Mouse (Mus musculus): ENCODE results near the gene Zfp113. TPM values are rescaled to one million over a fixed set of nuclear protein-coding genes. Genes with fewer than 3 reads are reported as not detected.

Zfp113 gene
- polyA plus RNA-seq, 1 experiment from 2014 or later, result 10.0 TPM

DNA sequence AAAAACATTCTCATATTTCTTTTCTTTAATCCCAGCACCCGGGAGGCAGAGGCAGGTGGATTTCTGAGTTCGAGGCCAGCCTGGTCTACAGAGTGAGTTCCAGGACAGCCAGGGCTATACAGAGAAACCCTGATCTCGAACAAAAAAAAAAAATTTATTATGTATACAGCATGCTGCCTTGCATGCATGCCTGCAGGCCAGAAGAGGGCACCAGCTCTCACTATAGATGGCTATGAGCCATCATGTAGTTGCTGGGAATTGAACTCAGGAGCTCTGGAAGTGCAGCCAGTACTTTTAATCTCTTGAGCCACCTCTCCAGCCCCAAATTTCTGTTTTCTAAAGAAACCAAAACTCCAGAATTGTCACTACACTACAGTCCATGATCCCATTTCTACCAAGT lies 65.3 kb downstream of the Zfp113 start:
- H3K27me3 ChIP-seq (ENCODE audit: control insufficient read depth, insufficient read depth, low read length), result no peaks in the 10 kb centered on the region
- H3K9me3 ChIP-seq (replicated peaks; ENCODE audit: control insufficient read depth, low read length), result no peaks in the 10 kb centered on the region
- no peak overlapping the region for H3K27ac ChIP-seq (ENCODE audit: low read depth, low read length)
- ATAC-seq (replicated peaks; ENCODE audit: insufficient number of reproducible peaks, low FRiP score, low TSS enrichment), result no peak
- no peak overlapping the region for H3K9ac ChIP-seq (ENCODE audit: low read depth, low read length)
- H3K4me1 ChIP-seq (ENCODE audit: control insufficient read depth, insufficient read depth, low read length), result no peaks in the 10 kb centered on the region
- WGBS (ENCODE audit: insufficient replicate concordance), result 80% methylated on average over 3 of the region's 3 CpGs
- H3K4me3 ChIP-seq (ENCODE audit: low read depth, low read length), result no peak overlapping the region
- H3K36me3 ChIP-seq (ENCODE audit: control insufficient read depth, insufficient read depth, low read length), result peaks cover 15% of the 10 kb centered on the region
- no peak overlapping the region for H3K4me2 ChIP-seq

MicroRNAs within 50 kb of the gene (microRNA counts, 519-probe panel; counts per million panel counts)
- microRNA mmu-miR-106b, result 6,282 counts per million, percentile 80 among the panel's probes with 10 or more counts
- microRNA mmu-miR-25, result 6,873 counts per million, percentile 89 among the panel's probes with 10 or more counts
- microRNA mmu-miR-93, result 6,143 counts per million, percentile 77 among the panel's probes with 10 or more counts

Small RNA genes lying within 50 kb of the gene (microRNA-seq; reads per million reads assigned to microRNA genes)
- 7,046 reads per million, percentile 95 among the genes with 10 or more reads in this experiment for gene Mir106b (ENCODE audit: borderline number of aligned reads)
- gene Mir25 (ENCODE audit: borderline number of aligned reads), result 475 reads per million, percentile 79 among the genes with 10 or more reads in this experiment
- gene Mir93 (ENCODE audit: borderline number of aligned reads), result 7,792 reads per million, percentile 95 among the genes with 10 or more reads in this experiment

Other genes starting within 250 kb of the Zfp113 start
- 0.09 TPM in 1 of 2 replicates, not detected in the other for gene Cyp3a13, start 234.1 kb downstream of the Zfp113 start, polyA plus RNA-seq (2014; fragmentation: Nextera tagmentation; extraction: Ambion mirVana)
- gene Gjc3, start 192.6 kb downstream of the Zfp113 start, polyA plus RNA-seq (2014; fragmentation: Nextera tagmentation; extraction: Ambion mirVana), result not detected in 2 replicates
- gene Azgp1, start 174.2 kb downstream of the Zfp113 start, polyA plus RNA-seq (2014; fragmentation: Nextera tagmentation; extraction: Ambion mirVana), result not detected in 2 replicates
- not detected in 2 replicates for gene Smok3a, start 134.5 kb downstream of the Zfp113 start, polyA plus RNA-seq (2014; fragmentation: Nextera tagmentation; extraction: Ambion mirVana)
- gene Smok3b, start 134.3 kb downstream of the Zfp113 start, polyA plus RNA-seq (2014; fragmentation: Nextera tagmentation; extraction: Ambion mirVana), result not detected in 2 replicates
- gene Smok3c, start 102.5 kb downstream of the Zfp113 start, polyA plus RNA-seq (2014; fragmentation: Nextera tagmentation; extraction: Ambion mirVana), result not detected in 2 replicates
- 13.0 and 18.1 TPM in 2 replicates for gene Zkscan1, start 70.7 kb downstream of the Zfp113 start, polyA plus RNA-seq (2014; fragmentation: Nextera tagmentation; extraction: Ambion mirVana)
- 45.7 and 48.5 TPM in 2 replicates for gene Zscan21, start 38.8 kb downstream of the Zfp113 start, polyA plus RNA-seq (2014; fragmentation: Nextera tagmentation; extraction: Ambion mirVana)
- gene Cops6, start 5.3 kb upstream of the Zfp113 start, polyA plus RNA-seq (2014; fragmentation: Nextera tagmentation; extraction: Ambion mirVana), result 253 and 277 TPM in 2 replicates
- gene Ap4m1, start 16.3 kb upstream of the Zfp113 start, polyA plus RNA-seq (2014; fragmentation: Nextera tagmentation; extraction: Ambion mirVana), result 10.2 TPM in 2 replicates
- gene Mcm7, start 16.7 kb upstream of the Zfp113 start, polyA plus RNA-seq (2014; fragmentation: Nextera tagmentation; extraction: Ambion mirVana), result 139 and 143 TPM in 2 replicates
- gene Taf6, start 31.7 kb upstream of the Zfp113 start, polyA plus RNA-seq (2014; fragmentation: Nextera tagmentation; extraction: Ambion mirVana), result 82.8 and 85.2 TPM in 2 replicates
- 31.7 and 33.7 TPM in 2 replicates for gene Cnpy4, start 31.7 kb upstream of the Zfp113 start, polyA plus RNA-seq (2014; fragmentation: Nextera tagmentation; extraction: Ambion mirVana)
- gene Mblac1, start 38.6 kb upstream of the Zfp113 start, polyA plus RNA-seq (2014; fragmentation: Nextera tagmentation; extraction: Ambion mirVana), result 4.5 and 5.9 TPM in 2 replicates
- not detected in 2 replicates for gene Nxpe5, start 70.2 kb upstream of the Zfp113 start, polyA plus RNA-seq (2014; fragmentation: Nextera tagmentation; extraction: Ambion mirVana)
- 71.8 and 74.4 TPM in 2 replicates for gene Lamtor4, start 99.7 kb upstream of the Zfp113 start, polyA plus RNA-seq (2014; fragmentation: Nextera tagmentation; extraction: Ambion mirVana)
- 3.5 and 4.0 TPM in 2 replicates for gene BC037034, start 108.3 kb upstream of the Zfp113 start, polyA plus RNA-seq (2014; fragmentation: Nextera tagmentation; extraction: Ambion mirVana)
- 1.3 and 1.4 TPM in 2 replicates for gene Gal3st4, start 117.1 kb upstream of the Zfp113 start, polyA plus RNA-seq (2014; fragmentation: Nextera tagmentation; extraction: Ambion mirVana)
- gene Gm43720, start 124.2 kb upstream of the Zfp113 start, polyA plus RNA-seq (2014; fragmentation: Nextera tagmentation; extraction: Ambion mirVana), result 0.10 and 0.14 TPM in 2 replicates
- 2.9 and 3.0 TPM in 2 replicates for gene Gpc2, start 124.3 kb upstream of the Zfp113 start, polyA plus RNA-seq (2014; fragmentation: Nextera tagmentation; extraction: Ambion mirVana)
- 1.8 and 4.4 TPM in 2 replicates for gene Stag3, start 124.5 kb upstream of the Zfp113 start, polyA plus RNA-seq (2014; fragmentation: Nextera tagmentation; extraction: Ambion mirVana)
- gene Pvrig, start 186.2 kb upstream of the Zfp113 start, polyA plus RNA-seq (2014; fragmentation: Nextera tagmentation; extraction: Ambion mirVana), result 0.14 TPM in 1 of 2 replicates, not detected in the other